Mouse (Mus musculus): ENCODE data around the gene Mansc1. TPM values are rescaled to one million over a fixed set of nuclear protein-coding genes. Genes with fewer than 3 reads are reported as not detected.

Mansc1 gene
- polyA plus RNA-seq (2017; shearing (Covaris generic)): 1.6 TPM

GRCm38 (mm10) chr6:134631947-134632687 lies at the start of gene Mansc1:
Mansc1 (minus strand) TSS chr6:134632488.

GRCm38 (mm10) chr6:134639210-134639609 lies 6.9 kb upstream of the Mansc1 start, which contains the start of gene Borcs5:
Borcs5 (plus strand) TSS chr6:134639510.

GRCm38 (mm10) chr6:134566818-134567485 lies 65.3 kb downstream of the Mansc1 start, which contains the start of gene Lrp6:
Lrp6 (minus strand) TSS chr6:134566965.

Other genes starting within 250 kb of the Mansc1 start
- gene Bcl2l14, start 236.2 kb downstream of the Mansc1 start, polyA plus RNA-seq (2017; shearing (Covaris generic)): 0.78 TPM
- 26.4 TPM for gene Lrp6, start 65.5 kb downstream of the Mansc1 start, polyA plus RNA-seq (2017; shearing (Covaris generic))
- gene Borcs5, start 7.0 kb upstream of the Mansc1 start, polyA plus RNA-seq (2017; shearing (Covaris generic)): 21.7 TPM
- 6.6 TPM for gene Dusp16, start 160.1 kb upstream of the Mansc1 start, polyA plus RNA-seq (2017; shearing (Covaris generic))
- 14.0 TPM for gene Crebl2, start 197.7 kb upstream of the Mansc1 start, polyA plus RNA-seq (2017; shearing (Covaris generic))

Data from naive thymus-derived CD4-positive, alpha-beta T cell, adult 5 months (primary cell).